Mouse (Mus musculus) adrenal gland, postnatal 25 days (tissue): Measurements from ENCODE around the gene Rasgef1a. TPM values are rescaled to one million over a fixed set of nuclear protein-coding genes. Genes with fewer than 3 reads are reported as not detected.
A peak's percentile ranks its signal among the peaks of the same experiment; 100 is the strongest.

Source experiments
- DNase-seq: peaks from one replicate; pipeline ENCODE4 v3.0.0; 2021; ENCODE audit warnings: mixed read lengths
- long read RNA-seq: library from polyadenylated mRNA; stranded (forward); transcript quantifications from one replicate; pipeline ENCODE4 v2.0.0, GENCODE M21; 2021
- total RNA-seq: library from RNA; stranded (reverse); gene quantifications from 2 replicates; pipeline ENCODE4 v1.2.3, GENCODE M21; 2021

The Rasgef1a gene
- total RNA-seq: 0.15 TPM in 1 of 2 replicates, not detected in the other
- long read RNA-seq: 0 reads

DNA sequence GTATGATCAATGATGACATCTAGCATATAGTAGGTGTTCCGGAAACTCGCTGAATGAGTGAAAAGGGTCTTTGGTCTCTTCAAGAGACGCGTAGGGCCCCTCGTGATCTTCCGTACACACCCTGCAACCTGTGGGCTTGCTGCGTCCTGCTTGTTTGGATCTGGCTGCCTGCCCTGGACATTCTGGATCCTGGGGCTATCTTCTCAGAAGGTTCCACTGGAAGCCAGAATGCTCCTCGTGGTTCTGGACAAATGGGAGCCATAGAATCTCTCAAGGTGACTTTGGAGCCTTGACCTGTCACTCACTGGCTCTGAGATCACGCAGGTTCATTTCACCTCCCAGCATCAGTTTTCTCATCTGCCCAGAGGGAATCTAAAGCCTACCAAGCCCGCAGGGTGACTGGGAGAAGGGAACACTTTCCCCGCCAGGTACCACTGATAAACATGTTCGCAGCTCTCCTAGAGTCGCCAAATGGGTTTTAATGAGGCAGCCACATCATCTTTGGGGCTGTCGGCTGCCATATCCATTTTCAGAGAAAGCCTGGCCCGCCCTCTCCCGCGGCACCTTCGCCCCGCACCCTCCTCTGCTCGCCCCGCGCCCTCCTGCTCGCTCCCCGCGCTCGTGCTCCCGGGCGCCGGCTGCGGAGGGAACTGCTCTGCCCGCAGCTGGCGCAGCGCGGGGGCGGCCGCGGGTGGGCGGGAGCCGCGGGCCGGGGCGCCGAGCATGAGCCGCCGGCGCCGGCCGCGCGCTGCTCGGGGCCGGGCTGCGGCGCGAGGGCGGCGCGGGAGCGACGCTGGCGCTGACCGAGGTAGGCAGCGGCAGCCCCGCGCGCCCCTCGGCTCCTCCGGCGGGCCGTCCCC lies at the start of gene Rasgef1a:
Gene Rasgef1a (plus strand): TSS at position 683 of the 860 bp plus-strand sequence.
- DNase-seq: peak; percentile 9

DNA sequence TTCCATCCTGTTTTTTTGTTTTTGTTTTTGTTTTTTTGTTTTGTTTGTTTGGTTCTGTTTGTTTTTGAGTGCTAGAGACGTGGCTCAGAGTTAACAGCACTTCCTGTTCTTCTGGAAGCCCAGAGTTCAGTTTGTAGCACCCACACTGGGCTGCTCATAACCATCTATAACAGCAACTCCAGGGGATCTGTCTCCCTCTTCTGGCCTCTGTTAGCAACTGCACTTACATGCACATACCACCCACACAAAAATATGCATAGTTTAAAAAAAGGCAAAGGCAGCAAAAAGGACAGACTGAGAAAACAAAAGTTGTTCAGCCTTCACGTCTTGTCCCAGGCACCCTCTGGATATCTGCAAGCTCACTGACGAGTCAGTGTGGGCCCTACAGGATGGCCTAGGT lies 48.0 kb upstream of the Rasgef1a start:
- no peak for DNase-seq

DNA sequence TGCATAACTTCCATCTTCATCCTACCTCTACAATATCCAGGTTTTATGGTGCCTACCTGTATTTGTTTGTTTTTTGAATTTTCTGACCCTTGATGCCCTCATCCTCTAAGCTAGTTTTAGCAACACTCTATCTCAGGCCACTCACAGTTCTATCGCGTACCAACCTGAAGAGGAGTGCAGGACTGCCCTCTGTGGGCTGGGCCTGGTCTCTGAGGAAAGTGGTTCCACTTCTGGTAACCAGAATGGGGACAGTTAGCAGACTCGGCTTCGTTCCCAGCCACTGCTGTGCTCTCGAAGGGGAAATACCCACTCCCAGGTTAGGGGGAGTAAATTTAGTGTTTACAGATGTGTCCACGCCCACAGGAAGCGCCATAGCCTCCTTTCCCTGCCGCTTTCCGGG lies 44.5 kb upstream of the Rasgef1a start:
- DNase-seq: no peak

DNA sequence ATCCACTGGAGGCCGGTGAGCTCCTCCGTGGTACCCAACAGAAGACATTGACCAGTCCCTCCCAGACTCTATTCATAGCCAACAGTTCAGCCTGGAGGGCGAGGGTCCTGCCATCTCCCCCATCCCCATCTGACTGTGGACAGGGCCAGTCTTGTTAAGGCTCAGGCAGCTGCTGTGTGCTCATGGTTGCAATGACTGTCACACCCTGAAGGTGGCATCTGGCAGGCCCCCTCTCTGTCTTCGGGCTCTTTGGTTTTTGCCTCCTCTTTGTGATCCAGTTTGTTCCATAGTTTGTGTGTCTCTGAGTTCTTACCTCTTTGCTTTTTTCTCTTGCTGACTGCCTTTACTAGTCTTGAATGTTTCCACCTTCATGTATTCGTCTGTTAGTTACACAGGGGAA lies 24.1 kb upstream of the Rasgef1a start:
- DNase-seq: no peak

DNA sequence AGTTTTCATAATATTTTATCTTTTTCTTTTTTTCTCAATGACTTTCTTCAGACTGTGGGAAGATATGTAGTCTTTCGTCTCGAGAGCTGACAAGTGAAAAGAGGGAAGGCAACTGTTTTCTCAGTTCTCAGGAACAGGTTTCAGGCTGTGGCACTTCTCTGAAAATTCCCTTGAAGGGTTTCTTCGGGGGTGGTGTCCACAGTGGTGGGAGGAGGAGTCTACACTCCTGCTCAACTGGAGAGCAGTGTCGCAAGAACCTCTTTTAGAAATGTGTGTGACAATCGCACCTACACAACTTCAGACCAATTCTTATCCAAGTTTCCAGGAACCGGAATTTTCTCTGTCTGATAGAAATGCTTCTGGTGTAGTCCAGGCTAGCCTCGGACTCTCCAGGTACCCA lies 22.0 kb upstream of the Rasgef1a start:
- no peak for DNase-seq

DNA sequence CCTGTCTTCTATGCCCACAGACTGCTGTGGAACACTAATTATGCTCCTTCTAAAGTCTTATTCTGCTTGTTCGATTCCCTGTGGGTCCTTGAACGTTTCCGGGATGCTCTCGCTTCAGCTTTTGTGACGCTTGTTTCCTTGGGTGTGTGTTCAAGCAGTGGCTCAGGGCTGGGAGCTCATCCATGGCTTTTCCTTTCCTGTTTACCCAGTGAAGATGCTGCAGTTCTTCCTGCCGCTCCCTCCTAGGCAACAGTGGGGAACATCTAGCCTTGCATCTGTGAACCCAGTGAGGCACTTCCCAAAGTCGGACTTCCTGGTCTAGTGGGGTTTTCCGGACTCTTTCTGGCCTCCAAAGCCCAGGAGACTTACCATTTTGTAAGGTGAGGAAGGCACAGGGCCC lies 20.6 kb upstream of the Rasgef1a start:
- DNase-seq: no peak

DNA sequence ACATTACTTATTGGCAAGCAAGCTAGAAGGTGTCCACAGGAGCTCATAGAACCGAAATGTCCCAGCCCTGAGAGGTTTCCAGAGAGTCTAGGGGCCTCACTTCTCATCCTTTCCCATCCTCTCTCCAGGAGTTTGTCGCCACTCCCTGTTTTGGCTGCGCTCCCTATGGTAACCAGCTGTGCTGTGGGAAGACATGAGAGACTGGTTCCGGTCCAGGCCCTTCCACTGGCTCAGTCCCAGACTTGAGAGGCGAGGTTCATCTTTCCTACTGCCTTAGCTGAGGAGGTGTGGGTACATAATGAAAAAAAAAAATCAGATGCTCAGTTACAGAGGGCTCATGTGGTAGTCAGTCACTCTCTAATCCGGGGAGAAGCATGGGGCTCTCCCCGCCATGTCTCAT lies 19.9 kb upstream of the Rasgef1a start:
- no peak for DNase-seq

DNA sequence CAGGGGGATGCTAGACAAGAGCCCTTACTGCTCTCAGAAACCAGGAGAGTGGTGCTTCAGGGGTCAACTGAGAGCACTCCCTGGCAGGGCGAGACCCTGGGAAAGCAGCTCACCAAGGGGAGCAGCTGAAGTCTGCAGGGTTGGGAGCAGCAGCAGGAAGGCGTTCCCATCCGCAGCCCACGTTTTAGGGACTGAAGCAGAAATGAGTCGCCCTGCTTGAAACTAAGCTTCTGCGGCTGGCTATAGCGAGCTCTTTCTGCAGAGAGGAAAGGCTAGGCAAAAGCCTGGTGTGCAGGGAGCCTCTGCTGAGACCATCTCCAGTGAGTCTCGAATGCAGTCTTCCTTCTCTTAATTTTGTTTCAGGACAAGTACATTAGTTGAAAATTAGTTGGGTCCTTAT lies 19.3 kb upstream of the Rasgef1a start:
- no peak for DNase-seq

DNA sequence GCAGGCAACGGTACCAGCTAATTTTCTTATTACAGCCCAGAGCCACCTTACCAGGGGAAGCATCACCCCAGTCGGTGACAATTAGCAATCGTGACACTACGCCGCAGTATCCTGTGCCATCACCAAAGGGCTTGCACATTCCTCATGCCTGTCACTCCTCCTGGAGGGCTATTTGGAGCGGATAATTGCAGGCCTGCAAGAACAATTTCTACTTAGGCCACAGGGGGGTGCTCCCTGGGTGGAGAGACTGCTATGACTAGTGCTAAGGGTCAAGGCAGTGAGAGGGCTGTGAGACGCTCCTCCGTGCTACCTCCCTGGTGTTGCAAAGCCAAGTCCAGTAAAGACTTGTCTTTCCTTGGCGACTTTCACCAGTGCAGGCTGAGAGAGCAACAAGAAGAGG lies 16.1 kb upstream of the Rasgef1a start:
- DNase-seq: no peak

DNA sequence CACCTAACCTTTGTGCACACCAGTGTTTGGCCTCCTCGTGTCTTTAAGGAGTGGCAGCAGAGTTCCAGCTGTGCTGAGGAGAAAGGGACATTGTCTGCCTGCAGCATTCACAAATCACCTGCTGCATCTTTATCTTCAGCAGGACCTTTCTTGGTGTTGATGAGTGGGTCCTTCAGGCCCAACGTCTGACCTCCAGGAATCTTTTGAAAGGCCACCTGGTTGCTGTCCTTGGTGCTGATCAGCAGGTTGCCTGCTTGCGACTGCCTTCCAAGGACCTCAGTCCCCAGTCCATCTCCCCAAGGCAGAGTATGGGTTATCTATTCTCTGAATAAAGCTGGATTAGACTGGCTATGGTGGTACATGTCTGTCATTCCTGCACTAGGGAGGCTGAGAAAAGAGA lies 10.0 kb upstream of the Rasgef1a start:
- DNase-seq: no peak

DNA sequence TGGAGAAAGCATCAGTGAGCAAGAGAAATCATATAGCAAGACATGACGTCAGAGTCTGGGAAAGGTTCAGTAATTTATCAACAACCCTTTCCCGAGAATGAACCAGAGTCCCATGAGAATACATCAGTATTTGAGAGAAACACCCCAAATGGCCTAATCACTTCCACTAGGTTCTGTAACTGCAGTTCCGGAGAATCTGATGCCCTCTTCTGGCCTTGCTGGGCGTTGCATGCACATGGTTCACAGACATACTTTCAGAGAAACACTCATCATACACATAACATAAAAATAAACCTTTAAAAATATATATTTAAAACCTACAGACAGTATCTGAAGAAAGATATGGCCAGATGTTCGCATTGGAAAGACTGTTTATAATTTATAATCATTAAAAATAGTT lies 3.9 kb upstream of the Rasgef1a start:
- DNase-seq: peak; percentile 25

DNA sequence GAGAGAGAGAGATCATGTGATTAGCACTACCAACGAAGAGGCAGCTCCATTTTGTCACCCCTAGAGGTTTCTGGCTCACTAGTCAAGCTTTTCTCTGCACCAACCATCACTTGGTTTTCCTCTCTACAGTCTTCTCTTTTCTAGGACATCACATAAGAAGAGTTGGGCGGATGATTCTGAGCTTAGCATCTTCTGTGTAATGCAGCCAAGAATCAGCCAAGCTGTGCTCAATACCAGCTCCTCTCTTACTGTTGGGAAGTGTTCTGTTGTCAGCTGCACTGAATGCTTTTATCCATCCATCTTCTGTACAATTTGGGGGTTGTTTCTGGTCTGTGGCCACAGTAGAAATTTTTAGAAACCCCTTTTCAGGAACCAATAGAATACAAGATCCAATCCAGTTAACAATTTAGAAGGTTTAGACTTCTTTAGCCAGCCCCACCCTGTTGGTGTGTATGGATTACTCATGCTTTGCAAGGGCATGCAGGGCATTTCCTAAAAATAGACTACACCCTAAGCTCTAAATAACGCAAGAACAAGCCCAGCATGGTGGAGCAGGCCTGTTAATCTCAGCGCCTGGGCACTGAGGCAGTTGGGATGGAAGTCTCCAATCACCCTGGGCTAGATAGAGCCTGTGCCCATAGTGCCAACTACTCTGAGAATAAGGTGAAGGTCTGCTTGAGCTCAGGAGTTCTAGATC lies 3.2 kb upstream of the Rasgef1a start:
- no peak for DNase-seq

DNA sequence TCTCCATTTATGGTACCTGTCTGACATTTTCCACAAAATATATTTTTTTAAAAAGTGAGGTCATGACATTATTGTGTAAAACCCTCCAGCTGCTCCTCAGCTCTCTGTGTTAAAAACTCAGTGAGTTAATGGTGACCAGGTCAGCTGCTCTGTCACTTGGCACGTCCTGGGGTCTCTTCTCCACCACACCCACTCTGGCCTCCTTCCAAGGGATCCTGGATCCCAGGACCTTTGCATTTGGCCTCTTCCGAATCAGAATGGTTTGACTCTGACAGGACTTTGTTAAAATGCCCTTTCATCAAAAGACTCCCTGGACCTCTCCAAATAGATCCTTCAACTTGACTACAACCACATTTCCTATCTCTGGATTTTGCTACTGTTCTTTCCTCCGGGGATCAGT lies 982 bp upstream of the Rasgef1a start:
- DNase-seq: no peak

DNA sequence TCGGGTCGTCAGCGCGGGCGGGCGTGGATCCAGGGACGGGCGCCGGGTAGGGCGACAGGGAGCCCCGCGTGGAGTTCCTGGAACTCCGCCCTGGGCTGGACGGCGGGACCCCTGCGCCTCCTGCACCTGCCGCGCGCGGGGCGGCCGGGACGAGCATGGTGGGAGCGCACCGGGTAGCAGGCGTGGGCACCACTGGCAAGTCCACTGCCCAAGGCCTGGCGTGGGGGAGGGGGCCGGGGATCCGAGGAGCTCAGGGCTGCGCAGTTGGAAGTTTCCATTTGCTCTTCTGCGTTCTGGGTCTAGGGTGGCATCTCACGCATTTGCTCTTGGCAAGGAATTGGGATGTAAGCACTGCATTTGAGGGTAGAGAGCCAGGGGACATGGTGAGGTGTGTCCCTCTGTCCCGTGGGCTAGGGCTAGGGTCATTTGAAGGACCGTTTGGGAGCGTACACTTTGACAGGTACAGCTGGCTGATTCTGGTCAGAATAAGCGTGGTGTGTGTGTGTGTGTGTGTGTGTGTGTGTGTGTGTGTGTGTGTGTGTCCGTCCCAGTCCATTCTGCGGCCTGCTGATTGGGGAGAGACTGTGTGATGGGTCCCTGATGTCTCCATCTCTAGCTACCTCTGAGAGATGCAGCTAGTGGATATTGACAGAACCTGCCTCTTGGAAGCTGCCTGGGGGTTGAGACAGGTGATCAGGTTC lies 528 bp downstream of the Rasgef1a start:
- DNase-seq: peak; percentile 18

DNA sequence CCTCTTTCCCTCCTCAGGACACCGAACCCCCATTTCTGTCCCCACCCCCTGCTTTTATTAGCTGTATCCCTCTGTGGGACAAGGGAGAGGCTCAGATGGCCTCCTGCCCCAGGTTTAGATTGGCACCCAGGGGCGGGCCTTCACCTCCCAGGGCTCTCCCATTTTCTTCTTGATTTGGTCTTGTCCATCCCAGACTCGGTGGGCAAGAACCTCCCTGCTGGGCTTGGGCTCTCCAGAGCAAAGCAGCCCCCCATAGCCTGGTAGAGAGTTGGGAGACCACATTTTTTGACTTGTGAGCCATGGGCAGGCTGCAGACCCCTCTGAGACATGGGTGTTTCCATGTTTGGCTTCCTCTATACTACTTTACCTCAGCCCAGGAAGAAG lies 1.1 kb downstream of the Rasgef1a start:
- DNase-seq: no peak

DNA sequence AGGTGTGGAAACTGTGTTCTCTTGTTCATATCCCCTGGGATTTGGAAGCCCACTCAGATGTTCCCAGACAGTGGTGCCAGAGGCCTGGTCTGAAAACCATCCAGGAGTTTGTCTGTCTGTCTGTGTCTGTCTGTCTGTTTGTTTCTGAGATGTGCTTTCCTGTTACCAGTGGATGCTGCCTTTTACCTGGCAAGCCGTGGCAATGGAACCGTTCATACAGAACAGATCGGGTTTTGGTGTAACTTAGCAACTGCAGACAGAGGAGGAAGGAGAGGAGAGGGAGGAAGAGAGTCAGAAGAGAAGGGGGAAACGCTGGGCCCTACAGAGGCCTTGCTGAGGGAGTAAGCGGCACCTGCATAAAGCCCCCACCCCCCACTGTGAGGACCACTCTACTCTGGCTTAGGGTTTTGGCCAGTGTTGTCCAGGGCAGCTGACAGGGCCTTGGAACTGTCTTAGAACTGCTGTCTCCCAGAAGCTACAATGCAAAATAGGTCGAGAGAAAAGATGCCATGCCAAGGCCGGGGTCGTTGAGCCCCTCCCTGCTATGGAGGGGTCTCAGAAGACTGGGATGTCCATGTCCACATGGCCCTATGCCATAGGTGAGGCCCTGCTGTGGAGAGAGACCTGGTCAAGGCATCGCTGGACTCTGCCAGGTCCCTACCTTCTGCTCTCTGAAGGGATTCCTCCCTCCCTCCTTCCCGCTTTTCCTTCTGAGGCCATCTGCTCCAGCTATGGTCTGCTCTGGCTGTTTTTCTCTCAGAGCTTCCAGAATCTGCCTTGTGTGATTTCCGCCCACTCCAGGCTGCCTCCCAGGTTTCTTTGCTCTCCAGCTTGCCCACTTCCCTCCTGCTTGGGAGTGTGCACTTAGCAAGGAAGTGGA lies 2.0 kb downstream of the Rasgef1a start:
- DNase-seq: no peak

DNA sequence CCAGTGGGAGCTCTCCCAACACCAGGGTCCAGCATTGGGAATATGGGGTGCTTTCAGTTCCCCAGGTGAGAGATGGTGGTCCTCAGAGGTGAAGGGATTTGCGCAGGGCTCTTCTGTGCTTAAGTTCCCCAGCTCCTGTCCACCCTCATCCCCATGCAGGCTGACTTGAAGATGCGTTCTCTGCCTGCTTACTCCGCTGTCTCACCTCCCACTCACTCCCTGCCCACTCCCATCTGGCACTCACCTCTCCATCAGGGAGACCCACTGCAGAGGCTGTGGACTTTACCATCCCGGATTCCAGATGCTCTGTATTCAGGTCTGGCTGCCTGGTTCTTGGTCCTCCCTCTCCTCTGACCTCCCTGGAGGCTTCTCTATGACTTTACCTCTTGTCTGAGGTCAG lies 3.6 kb downstream of the Rasgef1a start:
- no peak for DNase-seq

DNA sequence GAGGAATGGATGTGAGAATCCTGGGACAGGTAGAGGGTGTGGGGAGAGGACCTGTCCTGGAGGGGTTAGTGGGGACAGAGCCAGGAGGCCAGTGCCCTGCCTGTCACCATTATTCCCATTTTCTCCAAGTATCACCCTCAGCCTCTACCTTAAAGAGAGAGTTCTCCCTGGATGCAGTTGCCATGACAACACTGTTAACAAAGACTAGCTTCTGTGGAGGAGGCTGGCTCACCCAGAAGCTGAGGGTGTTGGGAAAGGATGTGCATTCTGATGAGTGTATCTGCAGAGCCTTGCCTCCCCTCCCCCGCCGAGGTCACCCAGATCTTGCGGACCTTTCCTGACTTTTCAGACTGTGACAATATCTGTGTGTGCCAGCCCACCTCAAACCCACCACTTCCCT lies 4.7 kb downstream of the Rasgef1a start:
- DNase-seq: no peak

DNA sequence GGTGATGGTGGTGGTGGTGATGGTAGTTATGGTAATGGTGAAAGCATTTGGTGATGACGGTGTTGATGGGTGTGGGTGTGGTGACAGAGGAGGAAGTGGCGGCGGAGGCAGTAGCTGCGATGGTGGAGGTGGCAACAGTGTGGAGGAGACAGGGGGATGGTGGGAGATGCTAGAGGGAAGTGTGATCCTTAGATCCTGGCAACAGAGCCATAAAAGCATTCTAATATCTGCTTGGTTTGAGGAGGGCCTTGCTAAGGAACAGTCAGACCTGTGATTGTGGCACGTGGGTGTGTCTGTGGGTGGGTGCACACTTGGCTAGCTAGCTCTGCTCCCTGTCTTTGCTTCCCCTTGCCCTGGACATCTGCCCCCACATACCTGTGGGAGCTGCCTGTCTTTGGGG lies 7.4 kb downstream of the Rasgef1a start:
- DNase-seq: no peak

DNA sequence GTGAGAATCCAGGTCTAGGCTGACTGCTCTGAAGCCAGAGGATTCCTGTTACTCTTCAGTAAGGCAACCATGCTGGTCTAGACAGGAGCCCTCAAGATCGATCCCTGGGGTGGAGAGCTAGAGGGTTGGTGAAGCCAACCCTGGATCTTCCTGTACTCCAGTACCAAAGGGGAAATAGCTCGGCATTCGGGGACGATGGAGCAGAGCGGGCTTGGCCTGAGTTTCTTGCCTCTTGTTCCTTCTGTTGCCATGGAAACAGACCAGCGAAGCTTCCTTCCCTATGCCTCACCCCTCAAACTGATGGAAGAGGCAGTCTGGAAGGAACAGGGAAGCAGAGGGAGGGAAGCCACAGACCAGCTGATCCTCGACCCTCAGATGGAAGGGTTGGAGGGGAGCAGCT lies 8.3 kb downstream of the Rasgef1a start:
- DNase-seq: no peak

DNA sequence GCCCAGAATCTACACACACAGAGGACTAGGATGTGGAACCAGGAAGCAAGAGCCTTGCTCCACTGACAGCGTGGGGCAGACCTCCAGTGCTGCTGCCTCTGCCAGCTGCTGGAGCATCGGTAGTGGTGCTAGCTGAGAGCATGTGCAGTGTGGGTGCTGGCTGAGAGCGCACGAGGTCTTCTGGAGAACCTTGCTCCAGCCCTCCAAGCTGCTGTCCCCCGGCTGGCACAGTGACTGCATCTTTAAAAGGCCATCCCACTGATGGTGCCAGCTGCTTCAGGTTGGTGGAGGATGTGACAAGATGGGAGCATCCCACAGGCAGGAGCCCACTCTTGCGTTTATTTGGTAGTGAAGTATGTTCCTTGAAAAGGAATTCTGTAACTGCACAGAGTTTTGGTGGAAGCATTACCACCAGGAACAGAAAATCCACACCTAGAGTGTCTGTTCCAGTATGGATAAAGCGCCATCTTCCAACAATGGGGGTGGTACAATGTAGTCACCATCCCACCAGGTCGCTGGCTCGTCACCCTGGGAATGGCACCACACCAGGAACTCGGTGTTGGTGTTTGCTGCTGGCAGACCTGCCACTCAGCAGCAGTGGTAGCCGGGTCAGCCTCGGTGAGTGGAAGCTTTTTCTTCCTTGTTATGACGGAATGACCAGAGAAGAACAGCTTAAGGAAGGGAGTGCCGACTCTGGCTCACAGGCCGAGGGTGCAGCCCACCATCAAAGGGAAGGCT lies 11.8 kb downstream of the Rasgef1a start:
- DNase-seq: no peak

DNA sequence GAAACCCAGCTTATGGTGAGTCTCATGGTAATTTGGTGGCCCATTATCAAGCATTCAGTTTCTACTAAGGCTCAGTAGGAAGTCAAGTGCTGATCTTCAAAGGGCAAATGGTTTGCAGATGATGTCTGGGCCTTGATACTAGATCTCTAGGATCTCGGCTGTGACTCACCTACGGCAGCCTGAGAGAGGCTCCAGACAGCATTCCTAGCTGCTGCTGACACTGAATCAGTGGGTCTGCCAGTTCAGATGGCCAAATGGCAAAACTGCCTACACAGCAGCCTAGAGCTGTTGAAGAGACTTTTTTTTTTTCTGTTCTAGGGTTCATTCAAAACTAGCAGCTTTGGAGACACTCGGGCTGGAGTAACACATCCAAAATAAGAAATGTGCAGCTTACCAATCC lies 15.8 kb downstream of the Rasgef1a start:
- DNase-seq: no peak
